Mouse (Mus musculus): ENCODE data around the gene Gm47995.

Gene Gm47995

DNA sequence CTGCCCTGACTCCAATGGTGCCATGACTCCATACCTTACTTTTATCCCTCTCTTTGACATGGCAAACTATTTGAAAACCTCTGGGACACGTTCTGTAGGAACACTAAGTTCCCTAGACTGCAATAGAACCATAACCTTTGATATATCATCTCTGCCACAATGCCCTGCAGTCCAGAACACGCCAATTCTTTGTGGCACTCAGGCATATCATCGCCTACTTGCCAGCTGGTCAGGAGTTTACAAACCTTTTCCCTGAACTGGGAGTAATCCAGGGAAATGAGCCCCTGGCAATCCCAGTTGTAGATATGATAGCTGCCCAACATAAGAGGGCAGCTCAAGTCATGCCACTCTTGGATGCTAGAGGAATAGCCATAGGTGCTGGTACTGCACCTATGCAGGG, 34.1 kb downstream of the Gm47995 start:
- no peak for DNase-seq (ENCODE audit: low spot score)

GRCm38 (mm10) chr1:151233756-151234155, 35.5 kb downstream of the Gm47995 start:
- no peak for DNase-seq (ENCODE audit: low spot score)

- DNase-seq (ENCODE audit: low spot score): no peak
These were observed 37.3 kb downstream of the Gm47995 start for GRCm38 (mm10) chr1:151235574-151235973.

DNA sequence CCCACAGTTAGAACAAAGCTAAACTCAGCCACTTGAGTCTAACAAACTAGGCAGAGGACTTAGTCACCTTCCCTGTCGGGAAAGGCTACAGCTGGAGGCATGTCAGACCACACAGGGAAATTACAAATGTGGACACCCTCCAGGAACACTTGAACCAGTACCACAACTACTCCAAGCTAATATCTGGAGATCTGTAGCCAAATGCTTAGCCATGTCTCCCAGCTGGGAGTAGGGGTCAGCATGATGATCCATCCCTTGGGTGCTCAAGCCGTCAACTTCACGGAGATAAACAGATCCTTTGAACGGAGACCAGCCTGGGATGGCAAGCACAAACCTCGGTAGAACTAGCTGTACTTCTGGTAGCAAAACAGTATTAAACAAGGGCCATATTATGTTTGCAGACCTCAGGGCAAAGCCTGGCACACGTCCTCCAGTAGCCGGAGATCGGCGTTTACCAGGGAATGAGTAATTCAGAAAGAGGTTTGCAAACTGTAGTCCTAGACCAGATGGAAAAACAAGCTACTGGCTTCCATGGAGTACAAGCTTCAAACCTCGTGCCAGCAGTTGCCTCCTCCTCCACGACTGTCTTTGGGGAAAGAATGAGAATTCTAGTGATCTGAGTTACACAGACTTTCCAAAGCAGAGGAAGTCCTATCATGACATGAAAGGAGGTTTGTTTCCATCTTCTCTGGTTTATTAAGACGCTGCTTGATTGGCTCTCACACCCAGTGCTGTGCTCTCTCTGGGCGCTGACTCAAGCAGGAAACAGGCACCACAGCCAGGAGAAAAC, 38.1 kb downstream of the Gm47995 start:
- DNase-seq (ENCODE audit: low spot score): no peak

DNA sequence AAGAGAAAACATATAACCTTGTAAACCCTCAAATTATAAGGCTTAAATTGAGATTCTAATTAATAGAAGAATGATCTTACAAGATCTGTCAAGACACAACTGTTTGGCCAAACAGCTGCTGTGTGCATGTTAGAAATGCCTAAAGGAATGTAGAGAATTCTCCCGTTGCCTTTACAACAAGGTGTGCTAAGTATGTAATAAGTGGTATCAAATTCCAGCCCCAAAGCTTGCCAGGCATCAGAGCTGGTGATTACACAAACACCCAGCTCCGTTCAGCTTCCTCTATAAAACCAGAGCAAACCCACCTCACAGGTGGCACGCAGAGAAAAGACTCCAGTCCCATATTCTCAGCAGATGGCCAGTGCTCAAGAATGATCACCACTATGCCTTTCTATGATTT, 39.5 kb downstream of the Gm47995 start:
- no peak for DNase-seq (ENCODE audit: low spot score)

DNA sequence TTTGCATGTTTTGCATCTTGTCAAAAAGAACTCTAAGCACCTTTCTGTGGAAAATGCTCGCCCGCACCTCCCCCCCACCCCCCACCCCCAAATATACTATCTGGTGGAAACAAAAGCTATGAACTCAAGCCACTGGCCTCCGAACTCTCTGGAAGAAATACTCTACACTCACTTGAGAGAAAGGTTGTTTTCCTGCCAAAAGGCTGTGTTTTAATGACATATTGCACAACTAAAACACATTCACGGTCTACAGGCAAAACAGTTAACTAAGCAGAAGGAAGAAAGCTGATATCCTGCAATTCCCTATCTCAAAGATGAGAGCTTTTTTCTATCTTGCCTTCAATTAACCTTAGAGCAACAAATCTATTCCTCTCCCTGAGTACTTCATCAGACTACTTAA, 45.1 kb downstream of the Gm47995 start:
- no peak for DNase-seq (ENCODE audit: low spot score)

DNA sequence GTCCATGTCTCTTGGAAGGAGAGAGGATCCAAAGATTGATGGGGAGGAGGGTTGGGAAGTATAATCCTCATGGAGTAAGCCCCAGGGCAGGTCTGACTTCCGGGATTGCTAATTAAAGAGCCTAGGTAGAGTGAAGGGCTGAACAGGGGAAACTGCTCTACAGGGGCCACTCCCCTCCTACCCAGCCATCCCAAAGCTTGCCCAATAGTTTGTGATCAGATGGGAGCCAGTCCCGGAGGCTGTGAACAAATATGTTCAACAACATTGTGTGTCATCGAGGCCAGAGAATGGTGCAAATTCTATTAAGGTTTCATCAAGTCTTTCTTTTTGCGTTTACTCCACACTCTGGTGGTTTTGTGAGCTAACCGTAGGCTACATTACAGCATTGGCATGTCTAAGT, 45.8 kb downstream of the Gm47995 start:
- no peak for DNase-seq (ENCODE audit: low spot score)

DNA sequence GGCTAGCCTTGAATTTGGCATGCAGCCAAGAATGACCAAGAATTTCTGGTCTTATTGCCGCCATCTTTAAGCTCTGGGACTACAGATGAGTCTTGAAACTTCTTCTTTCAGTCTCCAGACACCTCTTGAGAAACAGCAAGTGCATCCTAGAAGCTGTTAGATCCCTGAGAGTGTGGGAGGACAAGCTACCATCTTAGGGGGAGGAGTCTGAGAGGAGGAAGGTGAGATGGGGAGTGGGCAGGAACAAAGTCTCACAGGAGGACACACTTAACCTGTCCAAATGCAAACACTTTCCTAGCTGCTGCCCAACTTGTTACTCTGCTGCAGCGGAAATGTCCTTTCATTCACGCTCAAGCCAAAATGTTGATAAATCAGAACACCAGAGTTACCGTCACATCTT, 46.5 kb downstream of the Gm47995 start:
- DNase-seq (ENCODE audit: low spot score): no peak

GRCm38 (mm10) chr1:151245165-151245564, 46.9 kb downstream of the Gm47995 start:
- no peak for DNase-seq (ENCODE audit: low spot score)

GRCm38 (mm10) chr1:151245846-151246245, 47.6 kb downstream of the Gm47995 start:
- no peak for DNase-seq (ENCODE audit: low spot score)

Data from testis, postnatal 10 days (tissue).